Mouse (Mus musculus) CH12.LX (cell line): ENCODE data around the gene Tchp. TPM values are rescaled to one million over a fixed set of nuclear protein-coding genes. Genes with fewer than 3 reads are reported as not detected.

ENCODE experiments used
- DNase-seq: peaks from one replicate; pipeline ENCODE4 v3.0.0-alpha.2; 2013; ENCODE audit errors: extremely low read depth
- H3K27ac ChIP-seq: 2 replicates; pipeline ENCODE4 v1.5.1; 2012; ENCODE audit warnings: low read depth, mild to moderate bottlenecking, control low read depth, moderate library complexity; ENCODE audit not compliant: insufficient read depth
- H3K27me3 ChIP-seq: replicated peaks from 2 replicates; pipeline ENCODE3; 2012; ENCODE audit warnings: inconsistent platforms
- H3K36me3 ChIP-seq, 2 experiments: replicated peaks in 1 of 2; 2 replicates each; pipeline versions ENCODE3 to v1.6.1; 2012; ENCODE audit warnings: inconsistent platforms in 1 of 2, low read length in 1 of 2, mild to moderate bottlenecking in 1 of 2, mixed read lengths in 1 of 2, moderate library complexity in 1 of 2; ENCODE audit not compliant: control insufficient read depth in 1 of 2, insufficient read depth in 1 of 2
- H3K4me1 ChIP-seq, 2 experiments: 2 replicates each; pipeline ENCODE4 v1.6.1; 2012; ENCODE audit warnings: inconsistent platforms in 1 of 2, moderate library complexity in 1 of 2; ENCODE audit not compliant: insufficient read depth in 2 of 2, control insufficient read depth in 1 of 2
- H3K4me2 ChIP-seq: 2 replicates; pipeline ENCODE4 v1.6.1; 2012; ENCODE audit warnings: low read depth, mild to moderate bottlenecking, control low read depth; ENCODE audit not compliant: poor library complexity, insufficient read depth, severe bottlenecking
- H3K4me3 ChIP-seq, 3 experiments: fragments of 150-350 bp in 1 of 3; sonication (generic) in 1 of 3; replicated peaks in 1 of 3; 2 replicates each; pipeline versions ENCODE3 to v1.5.1; 2011 to 2012; ENCODE audit warnings: low read depth in 2 of 3, low read length in 2 of 3, mild to moderate bottlenecking in 2 of 3, moderate library complexity in 2 of 3, control low read depth in 1 of 3, improper control_type of control experiment in 1 of 3, inconsistent platforms in 1 of 3, mixed read lengths in 1 of 3; ENCODE audit not compliant: poor library complexity in 1 of 3
- H3K79me2 ChIP-seq: replicated peaks from 2 replicates; pipeline ENCODE4 v1.6.1; 2012; ENCODE audit warnings: mild to moderate bottlenecking, moderate library complexity; ENCODE audit not compliant: control insufficient read depth, poor library complexity, insufficient read depth, severe bottlenecking; ENCODE audit errors: extremely low read depth
- H3K9ac ChIP-seq: 2 replicates; pipeline ENCODE4 v1.6.1; 2012; ENCODE audit warnings: low read depth, mild to moderate bottlenecking, control low read depth, moderate library complexity; ENCODE audit not compliant: insufficient read depth
- H3K9me3 ChIP-seq: replicated peaks from 2 replicates; pipeline ENCODE3; 2012; ENCODE audit warnings: low read length, inconsistent platforms, mixed read lengths
- BHLHE40 ChIP-seq: IDR thresholded peaks from 2 replicates; pipeline ENCODE4 v1.6.1; 2011; ENCODE audit warnings: mild to moderate bottlenecking, low read depth, low read length, improper control_type of control experiment
- CHD1 ChIP-seq: IDR thresholded peaks from 2 replicates; pipeline ENCODE4 v1.6.1; 2012; ENCODE audit warnings: low read depth, low read length, improper control_type of control experiment, inconsistent platforms
- CHD2 ChIP-seq: IDR thresholded peaks from 2 replicates; pipeline ENCODE4 v1.6.1; 2011; ENCODE audit warnings: low read length, improper control_type of control experiment
- CTCF ChIP-seq, 2 experiments: IDR thresholded peaks in 1 of 2; conservative IDR thresholded peaks in 1 of 2; 2 replicates each; pipeline ENCODE4 v1.5.1; 2011 to 2012; ENCODE audit warnings: low read depth in 2 of 2, low read length in 2 of 2, improper control_type of control experiment in 1 of 2, inconsistent platforms in 1 of 2, mild to moderate bottlenecking in 1 of 2, moderate library complexity in 1 of 2
- ELF1 ChIP-seq: IDR thresholded peaks from 2 replicates; pipeline ENCODE4 v1.6.1; 2014; ENCODE audit warnings: low read depth, mild to moderate bottlenecking, inconsistent platforms, low read length, improper control_type of control experiment
- EP300 ChIP-seq: IDR thresholded peaks from 2 replicates; pipeline ENCODE4 v1.6.1; 2011; ENCODE audit warnings: low read length, improper control_type of control experiment
- GABPA ChIP-seq: IDR thresholded peaks from 2 replicates; pipeline ENCODE4 v1.6.1; 2012; ENCODE audit warnings: low read depth, low read length, improper control_type of control experiment, inconsistent platforms; ENCODE audit not compliant: insufficient replicate concordance
- IRF4 ChIP-seq: IDR thresholded peaks from 2 replicates; pipeline ENCODE4 v1.6.1; 2014; ENCODE audit warnings: low read depth, mild to moderate bottlenecking, inconsistent platforms, low read length, improper control_type of control experiment
- JUN ChIP-seq: IDR thresholded peaks from 2 replicates; pipeline ENCODE4 v1.6.1; 2011; ENCODE audit warnings: low read depth, mild to moderate bottlenecking, low read length, improper control_type of control experiment, moderate library complexity; ENCODE audit not compliant: insufficient read depth
- MAFK ChIP-seq: IDR thresholded peaks from 2 replicates; pipeline ENCODE4 v1.6.1; 2011; ENCODE audit warnings: low read length, improper control_type of control experiment; ENCODE audit not compliant: insufficient replicate concordance
- MAX ChIP-seq: IDR thresholded peaks from 2 replicates; pipeline ENCODE4 v1.6.1; 2011; ENCODE audit warnings: low read length, improper control_type of control experiment
- MAZ ChIP-seq: IDR thresholded peaks from 2 replicates; pipeline ENCODE4 v1.6.1; 2012; ENCODE audit warnings: low read depth, mild to moderate bottlenecking, inconsistent platforms, low read length, improper control_type of control experiment, moderate library complexity
- MXI1 ChIP-seq: IDR thresholded peaks from 2 replicates; pipeline ENCODE4 v1.6.1; 2011; ENCODE audit warnings: mild to moderate bottlenecking, low read depth, low read length, improper control_type of control experiment
- MYC ChIP-seq: IDR thresholded peaks from 2 replicates; pipeline ENCODE4 v1.6.1; 2011; ENCODE audit warnings: low read depth, mild to moderate bottlenecking, improper control_type of control experiment, low read length
- NELFE ChIP-seq: IDR thresholded peaks from 2 replicates; pipeline ENCODE4 v1.6.1; 2011; ENCODE audit warnings: low read depth, low read length, improper control_type of control experiment
- PAX5 ChIP-seq: IDR thresholded peaks from 2 replicates; pipeline ENCODE4 v1.6.1; 2012; ENCODE audit warnings: low read length, inconsistent platforms, mixed read lengths
- POLR2AphosphoS2 ChIP-seq: IDR thresholded peaks from 2 replicates; pipeline ENCODE4 v1.6.1; 2011; ENCODE audit warnings: low read depth, low read length, improper control_type of control experiment
- RAD21 ChIP-seq: IDR thresholded peaks from 2 replicates; pipeline ENCODE4 v1.6.1; 2011; ENCODE audit warnings: low read depth, mild to moderate bottlenecking, low read length, improper control_type of control experiment, moderate library complexity
- RCOR1 ChIP-seq: conservative IDR thresholded peaks from 2 replicates; pipeline ENCODE4 v1.6.1; 2012; ENCODE audit warnings: low read depth, mild to moderate bottlenecking, inconsistent platforms, low read length, improper control_type of control experiment
- SMC3 ChIP-seq: IDR thresholded peaks from 2 replicates; pipeline ENCODE4 v1.6.1; 2011; ENCODE audit warnings: low read depth, low read length, improper control_type of control experiment
- TCF12 ChIP-seq: IDR thresholded peaks from 2 replicates; pipeline ENCODE4 v1.6.1; 2014; ENCODE audit warnings: low read depth, mild to moderate bottlenecking, inconsistent platforms, low read length, improper control_type of control experiment
- UBTF ChIP-seq: IDR thresholded peaks from 2 replicates; pipeline ENCODE4 v1.6.1; 2012; ENCODE audit warnings: low read depth, mild to moderate bottlenecking, inconsistent platforms, low read length, improper control_type of control experiment, moderate library complexity
- USF1 ChIP-seq: IDR thresholded peaks from 2 replicates; pipeline ENCODE4 v1.6.1; 2014; ENCODE audit warnings: low read depth, mild to moderate bottlenecking, inconsistent platforms, low read length, improper control_type of control experiment
- USF2 ChIP-seq: conservative IDR thresholded peaks from 2 replicates; pipeline ENCODE4 v1.6.1; 2011; ENCODE audit warnings: low read depth, low read length, improper control_type of control experiment
- ZC3H11A ChIP-seq: IDR thresholded peaks from 2 replicates; pipeline ENCODE4 v1.6.1; 2012; ENCODE audit warnings: low read depth, mild to moderate bottlenecking, inconsistent platforms, low read length, improper control_type of control experiment
- ZKSCAN1 ChIP-seq: IDR thresholded peaks from 2 replicates; pipeline ENCODE4 v1.6.1; 2012; ENCODE audit warnings: low read depth, inconsistent platforms, low read length, improper control_type of control experiment, borderline replicate concordance
- dilution Hi-C: fragments of 300-500 bp; cut with MboI; formaldehyde crosslinking; loops from 2 replicates; pipeline ENCODE4 v1.14.3; 2020; ENCODE audit warnings: low sequenced_read_pairs; ENCODE audit not compliant: extremely low pct_unique_long_range_greater_than_20kb, extremely low pct_ligation_motif_present
- in situ Hi-C: fragments of 300-500 bp; cut with MboI; formaldehyde crosslinking; loops from 3 replicates; pipeline ENCODE4 v1.14.3; 2019; ENCODE audit warnings: low sequenced_read_pairs, low pct_ligation_motif_present, low pct_unique_long_range_greater_than_20kb, mixed read lengths
- polyA plus RNA-seq: library from polyadenylated mRNA; unstranded; fragments of >175 nt; gene quantifications from 2 replicates; pipeline ENCODE4 v1.2.1, GENCODE M21; 2012; ENCODE audit warnings: low read depth; ENCODE audit not compliant: insufficient read length
- total RNA-seq, 2 experiments: library from RNA; depleted of rRNA; stranded (reverse); fragments of 300-350 nt in 1 of 2; fragments of >200 nt in 1 of 2; gene quantifications; 2 replicates each; pipeline ENCODE4 v1.2.3; 2012 to 2014

The Tchp gene
- total and polyA plus RNA-seq, 3 experiments: 4.3 to 11.6 (median 6.7) TPM

DNA sequence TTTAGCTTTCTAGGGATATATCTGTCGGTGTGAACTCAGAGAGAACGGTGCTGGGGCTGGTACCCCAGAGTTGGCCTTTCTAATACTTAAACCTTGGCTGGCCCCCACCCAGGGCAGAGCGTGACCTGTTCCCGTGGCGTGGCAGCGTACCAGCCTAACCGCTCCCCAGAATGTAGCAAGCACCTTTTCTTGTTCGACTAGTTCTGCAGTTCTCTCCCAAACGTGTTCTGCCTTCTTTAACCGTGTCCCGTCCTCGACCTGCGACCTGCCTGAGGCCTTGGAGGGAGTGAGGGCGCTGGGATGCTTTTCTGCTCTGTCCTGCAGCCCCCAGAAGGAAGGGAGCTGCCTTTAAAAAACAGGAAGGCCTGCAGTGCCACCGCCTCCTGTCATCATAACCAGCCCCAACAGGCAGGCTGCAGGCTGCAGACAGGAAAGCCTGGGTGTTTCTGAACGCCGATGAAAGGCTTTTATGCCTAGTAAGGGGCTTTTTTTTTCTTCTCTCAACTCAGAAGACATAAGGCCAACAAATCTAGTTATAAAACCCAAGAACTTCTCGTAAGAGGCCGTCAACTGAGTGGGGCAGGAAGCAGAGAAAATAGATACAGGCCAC lies 26.8 kb upstream of the Tchp start:
- dilution Hi-C loops: no loop called here
- Histone ChIP-seq H3K9ac (no peak overlapping the region), H3K4me3 (no peak overlapping the region), H3K27ac (no peak overlapping the region), H3K79me2 (peaks cover 4% of the 10 kb centered on the region; the same call in 1 of the 2 replicates), H3K4me1 (peaks cover 15 to 64% of the 10 kb centered on the region in 2 experiments), H3K36me3 (peaks cover 32 to 84% of the 10 kb centered on the region in 2 experiments), H3K9me3 (no peaks in the 10 kb centered on the region), H3K27me3 (no peaks in the 10 kb centered on the region), H3K4me2 (no peak overlapping the region)
- in situ Hi-C loops: no loop called here
- TF ChIP-seq UBTF (no peak), SMC3 (no peak), CHD1 (no peak), CTCF (conservative IDR thresholded peaks at IDR 0.05 in 1 of 2, IDR thresholded peaks at IDR 0.05 in 1 of 2; ENCODE audit: low read depth in 2 of 2, low read length in 2 of 2) (no peak), ELF1 (no peak), IRF4 (no peak), ZC3H11A (no peak), TCF12 (no peak), MAFK (no peak)
- no peak for DNase-seq

DNA sequence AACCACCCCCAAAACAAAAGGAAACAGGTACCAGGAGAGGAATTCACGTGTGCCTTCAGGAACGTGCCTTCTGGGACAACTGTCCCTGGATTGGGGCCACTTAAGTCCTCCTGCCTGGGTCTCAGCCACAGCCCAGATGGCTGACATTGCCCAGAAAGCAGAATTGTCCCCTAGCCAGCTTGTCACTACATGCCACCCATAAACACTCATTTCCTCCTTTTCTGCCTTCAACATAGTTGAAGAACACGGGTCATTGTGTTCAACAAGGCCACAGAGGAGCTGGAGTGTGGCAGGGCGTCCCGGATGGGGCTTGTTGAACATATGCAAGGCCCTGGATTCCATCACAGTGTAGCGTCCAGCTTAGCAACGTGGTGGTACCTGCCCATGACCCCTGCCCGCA lies 25.8 kb upstream of the Tchp start:
- dilution Hi-C loops (no loop called here), in situ Hi-C loops (no loop called here)
- Histone ChIP-seq H3K36me3 (peaks cover 22 to 76% of the 10 kb centered on the region in 2 experiments), H3K79me2 (peaks cover 4% of the 10 kb centered on the region; the same call in 1 of the 2 replicates), H3K9me3 (no peaks in the 10 kb centered on the region), H3K4me2 (no peak overlapping the region), H3K27me3 (no peaks in the 10 kb centered on the region), H3K27ac (no peak overlapping the region), H3K4me1 (peaks cover 15 to 72% of the 10 kb centered on the region in 2 experiments), H3K4me3 (no peak overlapping the region), H3K9ac (no peak overlapping the region; the same call in 1 of the 2 replicates)
- TF ChIP-seq IRF4 (0 out of 2 replicates have a peak, but pooled peaks have one; percentile 40), GABPA (no peak), EP300 (0 out of 2 replicates have a peak, but pooled peaks have one; percentile 19)
- no peak for DNase-seq

DNA sequence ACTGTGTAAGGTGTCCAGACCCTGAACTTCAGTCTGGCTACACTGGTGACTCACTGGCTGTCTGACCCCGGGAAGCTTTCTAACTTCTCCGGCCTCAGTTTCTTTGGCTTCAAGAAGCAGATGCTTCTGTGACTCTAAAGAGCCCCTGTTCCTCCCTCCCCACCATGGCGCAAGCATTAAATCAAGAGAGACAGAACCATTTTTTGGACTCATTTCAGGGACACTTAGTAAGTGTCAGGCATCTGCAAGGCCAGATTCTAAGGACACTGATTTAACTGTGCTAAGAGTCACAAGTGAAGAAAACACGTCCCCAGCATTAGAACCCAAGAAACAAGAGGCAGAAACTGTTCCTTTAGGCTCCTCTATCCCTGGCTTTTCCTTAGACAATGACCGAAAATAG lies 21.6 kb upstream of the Tchp start:
- peaks cover 20 to 75% of the 10 kb centered on the region in 2 experiments for H3K4me1 ChIP-seq
- no peak overlapping the region for H3K27ac ChIP-seq
- H3K9me3 ChIP-seq: no peaks in the 10 kb centered on the region
- H3K4me2 ChIP-seq: no peak overlapping the region
- H3K27me3 ChIP-seq: no peaks in the 10 kb centered on the region
- no peak overlapping the region for H3K4me3 ChIP-seq
- TF ChIP-seq USF2 (no peak), MAZ (no peak), ZC3H11A (no peak), MXI1 (no peak), RCOR1 (no peak), SMC3 (no peak), NELFE (no peak), PAX5 (no peak), BHLHE40 (no peak), MAX (no peak), ZKSCAN1 (no peak), JUN (no peak), MYC (no peak), IRF4 (no peak), CHD2 (no peak), USF1 (no peak), RAD21 (no peak), POLR2AphosphoS2 (no peak)
- DNase-seq: no peak
- H3K79me2 ChIP-seq: peaks cover 4% of the 10 kb centered on the region; the same call in 1 of the 2 replicates
- dilution Hi-C loops: no loop called here
- peaks cover 0 to 50% of the 10 kb centered on the region in 2 experiments for H3K36me3 ChIP-seq
- no peak overlapping the region for H3K9ac ChIP-seq
- in situ Hi-C loops: no loop called here
